Mouse (Mus musculus): ENCODE data around the gene Gpr62.
"Not testable (repeated sequence)": the region's sequence is repeated elsewhere in the genome, so short reads cannot be mapped to it uniquely, and the experiment has no call there.

The Gpr62 gene

GRCm38 (mm10) chr9:106465571-106466200 lies at the start of gene Gpr62:
Gene Gpr62, minus strand, starts transcription at chr9:106465938.
- DNase-seq (ENCODE audit: low spot score) = no peak

- DNase-seq (ENCODE audit: low spot score) = no peak
Measured at GRCm38 (mm10) chr9:106514273-106514672, 48.5 kb upstream of the Gpr62 start, which contains the start of gene Iqcf5. Gene Iqcf5, plus strand, starts transcription at chr9:106514573.

GRCm38 (mm10) chr9:106513566-106513965 lies 47.8 kb upstream of the Gpr62 start:
- DNase-seq (ENCODE audit: low spot score) = no peak

- DNase-seq (ENCODE audit: low spot score) = peak; percentile 69
Measured at GRCm38 (mm10) chr9:106512729-106513450, 47.2 kb upstream of the Gpr62 start.

GRCm38 (mm10) chr9:106509356-106509755 lies 43.6 kb upstream of the Gpr62 start:
- no peak for DNase-seq (ENCODE audit: low spot score)

GRCm38 (mm10) chr9:106504246-106504645 lies 38.5 kb upstream of the Gpr62 start:
- no peak for DNase-seq (ENCODE audit: low spot score)

- no peak for DNase-seq (ENCODE audit: low spot score)
Measured at GRCm38 (mm10) chr9:106501846-106502245, 36.1 kb upstream of the Gpr62 start.

GRCm38 (mm10) chr9:106499667-106500066 lies 33.9 kb upstream of the Gpr62 start, which contains the start of gene Iqcf1:
Gene Iqcf1, plus strand, starts transcription at chr9:106499967.
- no peak for DNase-seq (ENCODE audit: low spot score)

GRCm38 (mm10) chr9:106487602-106488001 lies 21.9 kb upstream of the Gpr62 start:
- not testable (repeated sequence) for DNase-seq (ENCODE audit: low spot score)

- DNase-seq (ENCODE audit: low spot score) = no peak
Measured at GRCm38 (mm10) chr9:106485076-106485475, 19.3 kb upstream of the Gpr62 start.

GRCm38 (mm10) chr9:106483606-106484005 lies 17.9 kb upstream of the Gpr62 start:
- no peak for DNase-seq (ENCODE audit: low spot score)

- no peak for DNase-seq (ENCODE audit: low spot score)
Measured at GRCm38 (mm10) chr9:106483136-106483535, 17.4 kb upstream of the Gpr62 start.

GRCm38 (mm10) chr9:106482578-106483115 lies 16.9 kb upstream of the Gpr62 start:
- no peak for DNase-seq (ENCODE audit: low spot score)

GRCm38 (mm10) chr9:106481676-106482075 lies 15.9 kb upstream of the Gpr62 start:
- DNase-seq (ENCODE audit: low spot score) = no peak

- DNase-seq (ENCODE audit: low spot score) = no peak
Measured at GRCm38 (mm10) chr9:106481075-106481474, 15.3 kb upstream of the Gpr62 start.

GRCm38 (mm10) chr9:106480541-106480940 lies 14.8 kb upstream of the Gpr62 start:
- no peak for DNase-seq (ENCODE audit: low spot score)

GRCm38 (mm10) chr9:106478101-106478500 lies 12.4 kb upstream of the Gpr62 start:
- no peak for DNase-seq (ENCODE audit: low spot score)

GRCm38 (mm10) chr9:106477649-106478048 lies 11.9 kb upstream of the Gpr62 start:
- DNase-seq (ENCODE audit: low spot score) = no peak

GRCm38 (mm10) chr9:106476924-106477484 lies 11.3 kb upstream of the Gpr62 start, which contains the start of gene Parp3:
Gene Parp3, minus strand, starts transcription at chr9:106476949.
- peak; percentile 99 for DNase-seq (ENCODE audit: low spot score)

GRCm38 (mm10) chr9:106476002-106476923 lies 10.5 kb upstream of the Gpr62 start:
- peak; percentile 73 for DNase-seq (ENCODE audit: low spot score)

GRCm38 (mm10) chr9:106475663-106476001 lies 9.9 kb upstream of the Gpr62 start, which contains the start of gene Rrp9:
Gene Rrp9, plus strand, starts transcription at chr9:106475963.
- DNase-seq (ENCODE audit: low spot score) = no peak

- DNase-seq (ENCODE audit: low spot score) = peak; percentile 75
Measured at GRCm38 (mm10) chr9:106475046-106475445, 9.3 kb upstream of the Gpr62 start.

Data from MN1 (cell line).